Mouse (Mus musculus) heart, adult 9 months (tissue): ENCODE results near the gene Ncln.

ENCODE experiments used
- DNase-seq, 2 experiments: peaks; one replicate each; pipeline ENCODE4 v3.0.0; 2022; ENCODE audit warnings: low spot score in 2 of 2

The Ncln gene

DNA sequence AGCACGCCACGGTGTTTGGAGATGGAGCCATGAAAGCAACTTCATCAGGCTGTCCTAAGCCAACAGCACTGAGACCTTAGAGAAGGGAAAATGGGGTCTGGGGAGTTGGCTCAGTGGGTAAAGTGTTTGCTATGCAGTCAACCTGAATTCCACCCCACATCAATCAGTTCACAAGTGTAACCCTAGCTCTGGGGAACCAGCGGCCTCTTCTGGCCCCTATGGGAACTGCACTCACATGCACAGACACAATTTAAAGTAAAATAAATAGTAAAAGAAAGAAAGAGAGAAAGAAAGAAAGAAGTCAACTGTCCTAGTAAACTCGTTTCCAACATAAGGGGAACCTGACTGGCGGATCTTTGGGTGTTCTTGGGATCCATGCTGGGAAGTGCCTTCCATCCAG is 17.6 kb upstream of the Ncln start:
- no peak for DNase-seq

DNA sequence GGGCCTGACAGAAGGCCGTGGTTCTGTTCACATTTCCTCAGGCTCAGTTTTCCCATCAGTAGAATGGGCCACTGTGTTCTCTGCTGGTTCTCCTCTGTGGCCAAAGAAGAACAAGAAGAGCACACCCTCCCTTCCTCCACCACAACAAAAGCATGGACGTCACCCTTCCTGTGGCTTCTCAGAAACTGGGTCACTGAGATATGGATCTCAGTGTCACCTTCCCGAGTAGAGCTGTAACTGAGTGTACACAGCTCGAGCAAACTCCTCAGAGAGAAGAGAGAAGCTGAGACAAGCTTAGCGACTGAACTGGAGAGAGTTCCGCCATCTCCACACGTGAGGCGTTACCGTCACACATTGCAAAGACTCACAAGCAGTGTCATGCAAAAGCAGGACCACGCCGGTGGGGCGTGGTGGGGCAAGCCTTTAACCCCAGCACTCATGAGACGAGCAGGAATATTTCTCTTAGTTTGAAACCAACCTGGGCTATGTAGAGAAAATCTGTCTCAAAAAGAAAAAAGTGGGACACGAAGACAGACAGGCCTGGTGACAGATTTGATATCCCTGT is 14.1 kb upstream of the Ncln start:
- no peak for DNase-seq

DNA sequence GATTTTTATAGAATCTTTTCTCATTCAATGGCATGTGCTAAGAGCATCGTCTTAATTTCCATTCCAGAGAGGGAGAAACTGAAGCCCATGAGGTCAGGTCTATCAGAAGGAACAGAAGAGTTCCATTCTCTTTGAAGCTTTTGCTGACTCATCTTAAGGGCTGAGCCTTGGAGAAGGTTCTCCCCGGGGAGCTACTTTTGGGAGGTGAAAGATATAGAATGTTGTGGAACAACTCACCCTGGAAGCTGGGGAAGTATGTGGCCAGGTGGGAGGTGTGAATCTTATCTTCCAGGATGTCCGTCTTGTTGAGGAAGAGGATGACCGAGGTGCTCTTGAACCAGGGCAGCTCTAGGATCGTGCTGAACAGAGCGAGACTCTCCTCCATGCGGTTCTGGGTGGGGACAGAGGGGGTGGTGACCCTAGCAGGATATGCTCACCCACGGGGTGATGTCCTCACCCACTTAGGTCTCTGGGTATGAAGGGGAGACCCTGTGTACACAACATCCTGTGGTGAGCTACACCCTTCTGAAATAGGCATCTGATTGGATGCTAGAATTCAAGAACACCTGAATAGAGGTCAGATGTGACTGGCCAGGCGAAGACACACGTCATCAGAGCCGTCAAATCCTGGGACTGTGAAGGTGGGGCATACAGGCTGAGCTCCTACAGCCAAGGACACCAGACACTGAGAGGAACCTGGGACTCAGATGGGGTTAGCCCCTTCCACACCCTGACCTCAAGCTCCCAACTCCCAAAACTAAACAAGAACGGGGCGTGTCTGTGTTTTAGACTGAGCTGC is 11.7 kb upstream of the Ncln start:
- no peak for DNase-seq

DNA sequence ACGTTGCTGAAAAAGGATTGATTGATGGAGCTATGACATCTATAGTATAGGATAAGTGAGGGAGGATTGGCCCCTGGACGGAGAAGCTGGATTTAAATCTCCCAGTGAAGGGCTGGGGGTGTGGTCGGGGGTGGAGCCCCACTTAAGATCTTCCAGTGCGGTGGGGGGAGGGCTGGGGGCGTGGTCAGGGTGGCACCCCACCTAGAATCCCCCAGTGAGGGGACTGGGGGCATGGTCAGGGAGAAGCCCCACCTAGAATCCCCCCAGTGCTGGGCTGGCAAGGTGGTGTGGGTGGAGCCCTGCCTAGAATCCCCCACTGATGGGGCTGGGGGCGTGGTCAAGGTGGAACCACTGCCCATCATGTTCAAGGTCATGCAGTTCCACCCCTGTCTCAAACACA is 10.9 kb upstream of the Ncln start:
- DNase-seq = no peak

DNA sequence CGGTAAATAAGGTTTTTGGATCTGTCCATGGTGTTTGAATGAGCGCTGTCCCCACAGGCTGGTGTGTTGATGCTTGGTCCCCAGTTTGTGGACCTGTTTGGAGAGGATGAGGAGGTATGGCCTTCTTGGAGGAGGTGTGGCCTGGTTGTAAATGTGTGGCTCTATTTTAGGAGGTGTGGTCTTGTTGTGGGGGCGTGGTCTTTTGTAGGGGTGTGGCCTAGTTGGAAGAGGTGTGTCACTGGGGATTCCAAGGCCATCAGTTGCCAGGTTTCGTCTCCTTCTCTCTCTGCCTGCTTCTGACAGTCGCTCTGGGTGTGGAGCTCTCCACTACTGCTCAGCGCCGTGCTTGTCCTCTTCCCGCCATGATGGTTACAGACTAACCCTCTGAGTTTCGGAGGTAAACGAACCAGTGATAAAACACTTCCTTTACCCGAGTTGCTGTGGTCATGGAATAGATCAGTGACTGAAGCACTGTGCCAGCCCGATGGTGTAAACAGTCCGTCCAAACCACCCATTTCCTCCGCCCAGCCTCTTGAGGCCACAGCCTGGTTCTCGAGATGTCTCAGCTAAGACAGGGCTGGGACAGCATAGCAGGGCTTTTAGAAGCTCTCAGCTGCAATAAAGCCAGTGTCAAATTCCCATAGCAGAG is 8.9 kb upstream of the Ncln start:
- DNase-seq = no peak

DNA sequence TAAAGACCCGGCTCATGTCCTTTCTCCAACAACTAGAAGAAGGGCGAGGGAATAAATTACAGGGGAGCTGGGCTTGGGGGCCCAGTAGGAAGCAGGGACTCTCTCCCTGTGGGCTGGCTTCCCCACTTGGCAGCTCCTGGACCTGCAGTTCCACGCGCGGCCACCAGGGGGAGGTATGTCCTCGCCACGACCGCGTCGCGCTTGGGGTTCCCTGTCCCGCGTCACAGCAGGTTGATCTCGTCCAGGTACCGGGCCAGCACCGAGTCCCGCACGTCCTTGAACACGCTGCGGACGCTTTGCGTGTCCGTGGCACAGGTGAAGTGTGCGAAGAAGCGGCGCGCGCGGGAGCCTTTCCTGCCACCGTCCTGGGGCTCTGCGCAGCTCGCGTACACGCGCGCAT is 6.5 kb upstream of the Ncln start:
- peak; percentile 77 to 79 for DNase-seq

DNA sequence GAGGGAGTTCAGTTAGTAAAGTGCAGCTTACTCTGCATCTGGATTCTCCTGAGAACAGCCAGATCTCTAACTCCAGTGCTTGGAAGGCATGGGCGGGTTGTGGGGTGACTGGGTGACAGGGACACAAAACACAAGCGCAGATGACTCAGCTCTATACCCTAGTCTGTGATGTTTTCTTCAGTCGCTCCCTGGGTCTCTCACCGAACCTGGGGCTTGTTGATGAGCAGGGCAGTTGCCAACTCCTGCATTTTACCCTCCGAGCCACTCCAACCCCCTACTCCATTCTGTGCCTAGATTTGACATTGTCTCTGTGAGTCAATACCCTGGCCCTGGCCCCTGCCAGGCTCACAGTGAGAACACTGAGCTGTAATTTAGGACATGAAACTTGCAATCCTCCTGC is 5.7 kb upstream of the Ncln start:
- no peak for DNase-seq

DNA sequence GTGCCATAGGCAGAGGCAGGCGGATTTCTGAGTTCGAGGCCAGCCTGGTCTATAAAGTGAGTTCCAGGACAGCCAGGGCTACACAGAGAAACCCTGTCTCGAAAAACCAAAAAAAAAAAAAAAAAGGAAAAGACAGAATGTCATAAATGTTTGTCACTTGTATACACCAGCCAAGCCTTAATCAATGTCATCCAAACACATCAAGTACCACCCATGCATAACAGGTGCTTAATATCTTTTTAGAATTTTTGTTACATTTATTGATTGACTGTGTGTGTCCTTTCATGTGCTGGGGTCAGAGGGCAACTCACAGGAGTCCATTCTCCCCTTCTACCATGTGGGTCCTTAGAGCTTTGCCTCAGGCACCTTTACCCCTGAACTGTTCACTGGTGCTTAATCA is 3.8 kb upstream of the Ncln start, which contains the start of gene S1pr4:
S1pr4 (minus strand) TSS at position 101 of the 400 bp plus-strand sequence.
- DNase-seq = no peak

DNA sequence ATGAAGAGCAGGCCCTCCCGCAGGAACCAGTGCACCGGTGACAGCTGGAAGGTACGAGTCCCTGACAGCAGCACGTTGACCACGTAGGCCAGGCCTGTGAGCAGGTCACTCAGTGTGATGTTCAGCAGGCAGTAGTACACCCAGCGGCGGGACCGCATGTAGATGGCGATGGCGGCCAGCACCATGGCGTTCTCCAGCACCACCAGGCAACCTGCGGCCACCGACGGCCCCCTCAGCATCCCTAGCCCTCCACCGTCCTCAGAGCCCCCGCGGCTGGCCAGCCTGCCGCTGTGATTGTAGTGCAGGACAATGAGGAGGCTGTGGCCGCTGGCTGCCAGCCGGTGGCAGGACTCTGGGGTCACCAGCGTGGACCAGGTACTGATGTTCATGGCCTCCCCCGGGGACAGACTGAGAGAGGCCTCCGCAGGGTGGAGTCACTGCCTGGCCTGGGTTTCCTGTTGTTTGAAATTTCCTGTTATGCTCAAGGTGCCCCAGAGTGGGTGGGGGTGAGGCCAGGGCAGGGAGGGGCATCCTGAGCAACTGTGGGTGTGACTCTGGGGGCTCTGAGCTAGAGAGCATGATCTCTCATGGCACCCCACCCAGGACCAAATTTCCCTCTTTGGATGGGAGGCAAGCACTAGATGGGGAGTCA is 3.2 kb upstream of the Ncln start:
- DNase-seq = peak; percentile 46 to 75

DNA sequence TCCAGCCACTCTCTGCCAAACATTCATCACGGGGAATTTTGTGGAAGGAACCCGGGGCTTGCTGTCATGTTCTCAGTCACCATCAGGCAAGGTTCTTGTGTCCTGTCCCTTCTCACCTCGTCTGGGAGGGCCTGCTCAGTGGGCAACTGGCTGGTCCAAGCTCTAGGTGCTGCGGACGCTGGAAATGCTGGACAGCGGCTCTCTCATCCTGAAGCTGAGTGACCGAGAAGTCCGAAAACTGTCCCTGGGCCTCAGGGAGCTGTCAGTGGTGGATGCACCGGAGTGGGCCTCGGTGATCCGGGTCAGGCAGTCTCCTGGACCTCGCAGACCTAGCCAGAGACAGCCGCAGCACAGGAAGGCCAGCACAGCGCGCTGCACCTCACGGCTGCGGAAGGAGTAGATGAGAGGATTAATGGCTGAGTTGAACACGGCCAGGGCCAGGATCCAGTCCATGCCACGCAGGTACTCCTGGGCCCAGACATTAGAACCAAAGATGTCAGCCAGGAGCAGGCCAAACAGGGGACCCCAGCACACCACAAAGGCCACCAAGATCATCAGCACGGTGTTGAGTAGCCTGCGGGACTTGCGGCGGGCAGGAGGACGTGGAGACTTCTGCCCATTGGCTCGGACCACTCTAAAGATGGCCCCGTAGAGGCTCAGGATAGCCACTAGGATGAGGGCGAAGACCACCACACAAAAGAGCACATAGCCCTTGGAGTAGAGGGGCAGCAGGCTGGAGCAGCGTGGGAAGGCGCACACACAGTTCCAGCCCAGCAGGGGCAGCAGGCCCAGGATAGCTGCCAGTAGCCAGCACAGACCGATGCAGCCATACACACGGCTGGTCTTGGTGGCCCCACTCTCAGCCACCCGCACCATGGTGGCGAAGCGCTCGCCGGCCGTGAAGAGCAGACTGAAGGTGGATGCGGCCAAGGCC is 2.4 kb upstream of the Ncln start:
- no peak for DNase-seq

DNA sequence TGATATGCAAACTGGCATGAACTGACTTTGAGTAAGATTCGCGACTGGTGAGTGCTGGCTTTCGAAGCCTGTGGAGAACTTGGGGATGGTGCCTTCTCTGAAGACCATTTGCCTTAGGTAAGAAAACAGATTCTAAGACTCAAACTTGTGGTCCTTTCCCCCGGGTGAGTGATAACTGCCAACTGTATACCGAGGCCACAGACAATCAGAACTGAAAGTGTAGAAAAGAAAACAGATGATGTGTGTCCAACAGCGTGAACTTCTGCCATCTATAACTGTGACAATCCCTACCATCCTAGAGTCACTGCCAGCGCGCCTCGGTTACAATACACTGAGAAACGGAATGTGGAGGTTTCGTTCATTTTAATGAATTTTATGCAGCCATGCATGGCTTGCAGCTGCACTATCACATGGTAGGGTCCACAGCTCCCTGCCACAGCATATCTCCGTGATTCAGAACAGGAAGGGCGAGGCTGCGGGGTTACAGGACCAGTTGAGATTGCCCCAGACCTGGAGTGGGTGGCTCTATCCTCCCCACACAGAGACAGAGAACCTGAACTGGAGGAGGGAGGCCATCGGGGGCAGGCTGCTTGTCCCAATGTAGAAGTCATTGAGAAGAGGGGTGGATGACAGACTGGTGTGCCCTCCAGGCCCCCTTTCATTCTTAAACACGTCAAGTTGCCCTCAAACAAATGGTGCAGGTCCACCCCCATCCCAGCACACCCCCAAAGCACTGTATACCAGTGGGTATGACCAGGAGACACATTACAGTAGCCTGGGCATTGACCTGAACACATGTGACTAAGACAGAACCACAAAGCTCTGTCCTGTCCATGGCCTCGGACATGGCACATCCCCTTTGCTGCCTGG is 1.4 kb upstream of the Ncln start:
- no peak for DNase-seq

DNA sequence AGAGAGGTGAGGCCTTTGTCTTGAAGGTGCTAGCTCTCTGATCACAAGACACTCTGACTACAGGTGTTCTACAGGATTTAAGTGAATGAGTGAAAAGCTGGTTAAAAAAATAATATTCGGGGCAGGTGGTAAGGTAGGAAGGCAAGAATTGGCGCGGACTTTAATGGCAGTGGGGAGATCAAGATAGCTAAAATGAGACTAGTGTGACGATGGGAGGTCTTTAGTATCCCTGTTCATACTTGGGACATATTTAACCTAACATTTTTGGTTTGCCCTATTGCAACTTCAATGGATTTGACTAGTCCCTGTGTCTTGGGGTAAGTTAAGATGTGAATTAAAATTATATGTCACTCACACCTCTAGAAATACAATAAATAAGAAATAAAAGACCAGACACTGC is 777 bp upstream of the Ncln start:
- DNase-seq = no peak

DNA sequence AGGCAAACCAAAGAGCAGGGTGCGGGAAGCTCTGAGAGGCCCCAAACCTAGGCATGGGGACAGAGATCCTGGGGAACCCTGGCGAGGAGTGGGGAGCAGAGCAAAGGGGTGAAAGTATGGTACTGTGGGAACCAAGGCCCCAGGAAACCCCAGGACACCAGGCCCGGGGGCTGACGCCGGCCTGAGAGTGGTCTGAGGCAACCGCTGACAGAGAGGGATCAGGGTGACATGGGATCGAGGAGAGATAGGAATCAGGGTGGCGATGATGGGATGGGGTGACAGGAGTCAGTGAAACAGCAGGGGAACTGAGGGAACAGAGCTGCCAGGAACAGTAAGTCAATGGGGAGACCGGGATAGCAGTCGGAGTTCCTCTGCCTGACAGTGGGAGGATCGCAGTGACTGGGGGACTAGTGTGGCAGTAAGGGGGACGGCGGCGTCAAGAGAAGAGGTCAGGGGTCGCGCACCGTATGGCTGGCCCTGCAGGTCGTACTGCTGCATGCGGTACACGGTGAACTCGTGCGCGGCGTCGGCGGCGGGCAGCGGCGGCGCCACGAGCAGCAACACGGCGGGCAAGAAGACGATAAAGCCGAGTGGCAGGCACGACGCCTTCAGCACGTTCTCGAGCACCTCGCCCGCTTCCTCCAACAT is 452 bp downstream of the Ncln start:
- peak in 1 of 2 experiments; percentile 50 for DNase-seq

DNA sequence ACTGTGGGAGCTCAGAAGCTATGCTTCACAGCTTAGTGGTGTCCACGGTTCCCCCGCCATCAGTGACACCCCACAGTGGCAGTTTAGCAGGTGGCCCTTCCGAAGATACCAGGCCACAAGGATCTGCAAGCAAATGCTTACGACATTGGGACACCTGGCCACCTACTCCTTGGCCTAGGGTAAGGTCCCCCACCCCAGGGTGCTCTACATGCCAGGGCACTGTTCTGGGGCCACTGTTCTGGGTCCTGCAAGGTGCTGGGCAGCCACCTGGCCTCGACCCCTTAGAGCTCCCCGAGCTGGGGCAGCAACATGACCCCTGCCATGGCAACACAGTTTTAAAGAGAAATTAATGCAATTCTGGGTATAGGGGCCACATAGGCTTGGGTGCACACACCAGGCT is 1.0 kb downstream of the Ncln start:
- no peak for DNase-seq

DNA sequence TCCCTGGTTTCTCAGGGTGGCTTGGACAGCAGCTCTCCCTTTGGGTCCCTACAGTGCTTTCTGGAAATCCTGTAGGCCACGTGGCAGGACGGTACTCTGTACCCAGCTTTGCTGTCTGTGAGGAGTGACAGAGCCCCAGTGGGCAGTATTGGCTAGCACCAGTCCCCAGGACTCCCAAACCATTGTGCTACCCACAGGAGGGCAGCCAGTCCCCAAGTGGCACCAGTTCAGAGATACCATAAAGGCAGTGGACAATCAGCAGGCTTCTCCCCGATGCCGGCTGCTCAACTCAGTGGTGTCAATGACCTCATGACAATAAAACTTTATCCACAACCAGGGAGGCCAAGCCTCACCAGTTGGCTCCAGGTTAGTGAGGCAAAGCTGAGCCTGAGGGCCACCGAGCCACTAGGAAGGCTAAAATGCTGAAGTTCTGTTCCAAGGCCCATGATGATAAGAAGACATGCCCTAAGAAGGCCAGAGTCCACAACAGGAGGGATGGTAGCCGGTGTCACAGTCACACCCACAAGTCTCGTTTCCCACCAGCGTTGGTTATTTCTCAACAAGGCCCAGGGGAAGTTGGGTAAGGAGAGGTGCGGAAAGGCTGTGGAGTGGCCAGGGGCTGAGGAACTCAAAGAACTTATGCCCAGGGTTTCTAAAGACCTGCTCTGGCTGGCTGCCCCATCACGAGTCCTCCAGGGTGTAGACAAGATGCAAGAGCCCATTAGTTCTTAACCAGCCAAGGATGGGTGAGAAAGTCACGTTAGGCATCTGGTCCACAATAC is 1.7 kb downstream of the Ncln start:
- no peak for DNase-seq

DNA sequence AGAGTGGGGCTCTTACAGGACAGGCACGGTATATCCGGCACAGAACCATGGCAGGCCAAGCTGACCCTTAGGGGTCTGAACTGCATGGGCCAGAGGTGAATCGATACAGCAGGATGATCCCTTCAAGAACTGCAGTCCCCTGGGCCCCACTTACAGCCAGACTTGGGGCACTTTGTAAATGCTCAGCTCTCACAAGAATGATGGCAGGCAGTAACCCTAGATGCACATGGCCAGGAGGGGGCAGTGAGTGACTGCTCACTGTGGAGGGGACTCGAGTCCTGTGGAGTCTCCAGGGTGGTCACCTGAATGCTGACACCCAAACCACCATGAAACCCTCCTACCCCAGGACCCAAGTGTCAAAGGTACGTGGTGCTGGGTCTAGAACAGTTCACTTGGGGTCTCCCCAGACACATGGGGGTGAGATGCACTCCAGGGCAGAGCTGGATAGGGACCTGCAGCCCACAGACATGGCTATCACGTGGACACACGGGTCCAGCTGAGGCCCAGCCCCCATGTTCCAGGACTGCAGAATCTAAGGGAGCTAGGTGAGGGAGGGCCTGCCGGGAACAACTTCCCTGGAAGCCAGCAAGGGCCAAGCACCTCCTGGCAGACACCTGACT is 2.5 kb downstream of the Ncln start:
- no peak for DNase-seq

DNA sequence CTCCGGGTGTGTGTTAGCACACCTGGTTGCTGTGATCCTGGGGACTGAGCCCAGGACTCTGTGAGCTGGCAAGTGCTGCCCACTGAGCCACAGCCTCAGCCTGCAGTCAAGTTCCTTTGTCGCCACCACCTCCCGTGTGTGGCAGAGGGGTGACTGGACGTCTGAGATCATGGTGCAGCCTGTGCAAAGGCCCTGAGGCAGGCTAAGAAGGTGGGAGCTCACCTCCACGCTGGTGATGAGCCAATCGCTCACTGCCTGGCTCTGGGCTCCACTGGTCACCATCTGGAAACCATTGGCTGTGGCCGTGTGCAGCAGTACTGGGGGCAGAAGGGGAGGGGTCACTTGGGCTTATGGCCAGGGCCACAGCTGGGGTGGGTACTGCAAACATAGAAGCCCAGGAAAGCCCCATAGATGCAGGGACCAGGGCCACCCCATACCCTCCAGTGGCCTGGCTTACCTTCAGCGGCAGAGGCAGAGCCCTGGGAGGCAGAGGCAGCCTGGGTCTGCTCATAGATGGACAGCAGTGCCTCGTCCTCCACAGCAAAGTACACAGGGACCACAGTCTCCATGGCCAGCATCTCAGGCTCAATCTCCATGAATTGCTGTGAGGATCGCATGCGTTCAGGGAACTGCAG is 3.5 kb downstream of the Ncln start:
- no peak for DNase-seq

DNA sequence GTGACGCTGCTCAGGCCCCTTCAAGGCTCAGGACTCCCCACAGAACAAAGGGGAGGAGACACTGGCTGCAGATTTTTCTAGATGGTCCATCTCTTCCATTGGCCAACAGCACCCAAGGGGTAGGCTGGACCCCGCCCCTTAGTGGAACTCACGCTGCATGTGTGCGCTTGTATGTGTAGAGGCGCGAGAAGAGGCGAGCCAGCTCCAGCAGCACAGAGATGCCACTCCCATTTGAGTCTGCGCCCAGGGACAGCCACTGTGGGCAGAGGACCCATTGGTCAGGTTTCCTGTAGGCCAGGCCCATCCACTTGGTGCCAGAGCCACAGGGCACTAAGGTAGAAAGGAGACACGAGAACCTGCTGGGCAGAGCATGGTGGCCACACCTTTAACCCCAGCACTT is 5.2 kb downstream of the Ncln start:
- DNase-seq = no peak
